Comparison of ENCODE assay signal across 18 mouse cellular contexts in the genomic region with DNA sequence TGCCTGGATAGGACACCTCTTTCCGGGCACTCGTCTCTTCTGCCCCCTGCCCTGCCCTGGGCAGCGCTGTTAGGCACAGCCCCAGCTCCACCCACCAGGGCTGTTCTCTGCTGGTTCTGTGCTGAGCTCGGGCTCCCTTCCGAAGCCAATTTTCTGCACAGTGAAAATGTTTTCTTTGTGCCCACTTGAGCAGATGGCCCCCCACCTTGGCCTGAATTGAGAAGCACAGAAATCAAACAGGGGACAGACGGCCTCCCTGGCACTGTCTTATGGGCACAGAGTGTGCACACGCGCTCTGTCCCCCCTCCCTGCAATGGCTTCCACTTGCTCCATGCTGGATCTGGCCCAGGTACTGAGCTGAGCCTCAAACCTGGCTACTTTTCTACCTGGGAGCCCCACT. TPM values are rescaled to one million over a fixed set of nuclear protein-coding genes. Genes with fewer than 3 reads are reported as not detected.
DNase-seq lines count a peak whose midpoint lies in the region; ATAC-seq lines count a peak whose summit lies in the region.
"Had no signal": no experiment of that assay in that cellular context is flagged by ENCODE, and none has a peak within 500 bp of the region (broad histone marks: within the 10 kb centered on the region; RNA-seq: fewer than 3 reads in every experiment).

No protein-coding gene starts in this region.

- ATAC-seq in hindbrain, embryonic 16.5 days = peak; percentile 79
- ATAC-seq: liver, embryonic 12.5 days had no signal

- no peaks in the 10 kb centered on the region for H3K9me3 ChIP-seq in hindbrain, embryonic 16.5 days (ENCODE audit: control insufficient read depth, low read length)
- no peaks in the 10 kb centered on the region for H3K9me3 ChIP-seq in hindbrain, embryonic 10.5 days
- H3K9me3 ChIP-seq: liver, embryonic 12.5 days; lung, embryonic 15.5 days; midbrain, embryonic 12.5 days had no signal

- DNase-seq in hindbrain, embryonic 10.5 days (ENCODE audit: low spot score) = no peak
- DNase-seq in brain, adult 2 months (ENCODE audit: low read depth, low spot score) = peak; percentile 95
- peak; percentile 80 for DNase-seq in cerebellum, adult 11 months
- DNase-seq in cerebellum, postnatal 14 days = peak; percentile 90 to 93
- no peak for DNase-seq in adrenal gland, postnatal 25 days
- DNase-seq in spleen, postnatal 4 days (ENCODE audit: low spot score in 2 of 2) = no peak
- DNase-seq: adrenal gland, postnatal 14 days; gastrocnemius, postnatal 14 days; heart, adult 2 months; kidney, adult 8-10 months; kidney, postnatal 36 days; right cerebral cortex, adult 18-20 months; spleen, adult 18-20 months had no signal

- no peaks in the 10 kb centered on the region for H3K27me3 ChIP-seq in hindbrain, embryonic 16.5 days (replicated peaks; ENCODE audit: control insufficient read depth, insufficient read depth, low read length)
- H3K27me3 ChIP-seq in hindbrain, embryonic 10.5 days (ENCODE audit: insufficient read depth, poor library complexity, severe bottlenecking) = no peaks in the 10 kb centered on the region
- H3K27me3 ChIP-seq: lung, embryonic 15.5 days had no signal

- H3K36me3 ChIP-seq in hindbrain, embryonic 16.5 days (ENCODE audit: control insufficient read depth, insufficient read depth, low read length) = no peaks in the 10 kb centered on the region
- no peaks in the 10 kb centered on the region for H3K36me3 ChIP-seq in hindbrain, embryonic 10.5 days
- H3K36me3 ChIP-seq: liver, embryonic 12.5 days; lung, embryonic 15.5 days; midbrain, embryonic 12.5 days had no signal

- WGBS in hindbrain, embryonic 16.5 days = 47% methylated on average over 8 of the region's 8 CpGs
- 78% methylated on average over 8 of the region's 8 CpGs for WGBS in hindbrain, embryonic 10.5 days

- no peak overlapping the region for H3K4me2 ChIP-seq in hindbrain, embryonic 16.5 days (ENCODE audit: low read length)
- H3K4me2 ChIP-seq: liver, embryonic 12.5 days; lung, embryonic 15.5 days; midbrain, embryonic 12.5 days had no signal

- H3K9ac ChIP-seq in hindbrain, embryonic 16.5 days (ENCODE audit: low read depth, low read length) = no peak overlapping the region
- H3K9ac ChIP-seq: liver, embryonic 12.5 days; lung, embryonic 15.5 days; midbrain, embryonic 12.5 days had no signal

- H3K27ac ChIP-seq in hindbrain, embryonic 16.5 days (ENCODE audit: low read depth, low read length) = no peak overlapping the region
- H3K27ac ChIP-seq in hindbrain, embryonic 10.5 days = no peak overlapping the region
- H3K27ac ChIP-seq: heart, adult 2 months; liver, embryonic 12.5 days; lung, embryonic 15.5 days; macrophage; midbrain, embryonic 12.5 days had no signal

- H3K4me3 ChIP-seq in hindbrain, embryonic 16.5 days (ENCODE audit: low read length) = no peak overlapping the region
- H3K4me3 ChIP-seq in hindbrain, embryonic 10.5 days = no peak overlapping the region
- H3K4me3 ChIP-seq: heart, adult 2 months; liver, embryonic 12.5 days; lung, embryonic 15.5 days; midbrain, embryonic 12.5 days had no signal

- H3K4me1 ChIP-seq in hindbrain, embryonic 16.5 days (ENCODE audit: control insufficient read depth, insufficient read depth, low read depth, low read length) = 0 out of 2 replicates have a peak, but pooled peaks cover 5% of the 10 kb centered on the region
- no peaks in the 10 kb centered on the region for H3K4me1 ChIP-seq in hindbrain, embryonic 10.5 days (replicated peaks)
- H3K4me1 ChIP-seq: liver, embryonic 12.5 days; lung, embryonic 15.5 days; midbrain, embryonic 12.5 days had no signal

RNA-seq across cellular contexts. Expression of gene Nptx1, which starts 15.1 kb away (rescaled TPM):
- polyA plus RNA-seq in hindbrain, embryonic 16.5 days (2015; fragmentation: Nextera tagmentation; extraction: Ambion mirVana) = 15.6 and 22.4 TPM in 2 replicates
- polyA plus RNA-seq in hindbrain, embryonic 10.5 days (2016; fragmentation: Nextera tagmentation; extraction: Ambion mirVana) = 3.2 and 9.7 TPM in 2 replicates
- total RNA-seq in adrenal gland, postnatal 25 days (2021) = 2.1 and 2.9 TPM in 2 replicates

RNA-seq across cellular contexts. Expression of gene Endov, which starts 41.3 kb away (rescaled TPM):
- 15.1 and 17.1 TPM in 2 replicates for polyA plus RNA-seq in hindbrain, embryonic 16.5 days (2015; fragmentation: Nextera tagmentation; extraction: Ambion mirVana)
- polyA plus RNA-seq in hindbrain, embryonic 10.5 days (2016; fragmentation: Nextera tagmentation; extraction: Ambion mirVana) = 21.4 and 23.4 TPM in 2 replicates
- total RNA-seq in adrenal gland, postnatal 25 days (2021) = 18.7 and 28.9 TPM in 2 replicates

Comparison
In these comparisons a context has a peak if more than half of its experiments do, and no peak if none do; other contexts are left out.
1. DNase-seq: peak in brain, adult 2 months (single experiment), cerebellum, adult 11 months (single experiment) and cerebellum, postnatal 14 days (2 of 2); none in hindbrain, embryonic 10.5 days (single experiment), adrenal gland, postnatal 25 days (single experiment) and spleen, postnatal 4 days (0 of 2).